Mouse (Mus musculus) right cerebral cortex, adult 18-20 months (tissue): Measurements from ENCODE around the gene Ccl6.
"Not testable (repeated sequence)": the region's sequence is repeated elsewhere in the genome, so short reads cannot be mapped to it uniquely, and the experiment has no call there.

Experiments used
- DNase-seq: peaks from one replicate; pipeline ENCODE4 v3.0.0; 2022; ENCODE audit warnings: mixed read lengths

Gene Ccl6

GRCm38 (mm10) chr11:83556085-83556781 lies 36.7 kb downstream of the Ccl6 start:
- DNase-seq: peak; percentile 10

GRCm38 (mm10) chr11:83551668-83552067 lies 41.2 kb downstream of the Ccl6 start:
- DNase-seq: no peak

GRCm38 (mm10) chr11:83551037-83551436 lies 41.9 kb downstream of the Ccl6 start:
- DNase-seq: not testable (repeated sequence)

GRCm38 (mm10) chr11:83550186-83550632 lies 42.7 kb downstream of the Ccl6 start:
- no peak for DNase-seq

GRCm38 (mm10) chr11:83544214-83544613 lies 48.7 kb downstream of the Ccl6 start:
- DNase-seq: no peak

GRCm38 (mm10) chr11:83541415-83541814 lies 51.5 kb downstream of the Ccl6 start:
- no peak for DNase-seq

GRCm38 (mm10) chr11:83540931-83541330 lies 52.0 kb downstream of the Ccl6 start:
- no peak for DNase-seq

GRCm38 (mm10) chr11:83538705-83539314 lies 54.1 kb downstream of the Ccl6 start:
- no peak for DNase-seq
